Mouse (Mus musculus) adrenal gland, adult 8-10 months (tissue): ENCODE measurements at regions not wholly inside any gene's neighbourhood (a gene's known extent, or its start where the extent isn't known, plus 50 kb on each side); places are given as distances from the start of the nearest gene placed in this dataset.

Source experiments
- DNase-seq: peaks from one replicate; pipeline ENCODE4 v3.0.0; 2022

- DNase-seq = no peak
Observed at GRCm38 (mm10) chr10:99417591-99417990, 154.6 kb downstream of the Dusp6 start.

DNA sequence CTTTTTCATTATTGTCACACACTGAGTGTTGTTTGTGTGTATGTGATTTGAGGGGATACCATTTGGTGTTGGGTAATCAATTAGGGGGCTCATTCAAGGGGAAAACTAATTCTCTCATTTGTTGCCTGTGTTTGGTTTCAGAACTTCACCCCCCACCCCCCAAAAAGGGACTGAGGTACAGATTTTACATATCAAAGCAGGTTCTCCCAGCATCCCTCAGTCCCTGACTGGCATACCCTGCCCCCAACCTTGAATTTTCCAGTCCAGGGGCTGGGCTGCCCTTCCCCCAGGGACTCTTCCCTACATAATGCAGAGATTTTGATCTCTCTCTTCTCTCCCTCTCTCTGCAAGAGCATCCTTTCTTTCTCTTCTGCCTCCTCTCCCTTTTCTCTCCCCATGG is 155.5 kb downstream of the Dusp6 start:
- DNase-seq = no peak

DNA sequence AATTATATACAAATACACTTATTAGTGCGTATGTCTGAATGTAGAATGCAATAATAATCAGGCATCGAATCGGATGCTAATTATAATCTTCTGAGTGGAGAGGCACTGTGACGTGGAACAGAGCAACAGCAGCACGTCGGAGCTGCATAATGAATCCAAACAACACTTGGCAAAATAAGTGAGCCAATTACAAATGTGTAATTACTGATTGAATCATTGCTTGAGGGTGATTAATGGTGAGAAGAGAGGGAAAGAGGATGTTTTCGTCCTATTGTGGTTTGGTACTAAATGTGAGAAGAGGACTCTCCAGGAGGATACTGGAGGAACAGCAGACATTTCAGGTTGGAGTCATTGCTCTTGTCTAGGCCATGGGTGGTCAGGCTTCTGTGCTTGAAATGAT is 156.5 kb downstream of the Dusp6 start:
- no peak for DNase-seq

GRCm38 (mm10) chr10:99423406-99423805 is 160.4 kb downstream of the Dusp6 start:
- no peak for DNase-seq

- no peak for DNase-seq
Observed at GRCm38 (mm10) chr10:99425265-99425664, 162.2 kb downstream of the Dusp6 start.

- no peak for DNase-seq
Observed at GRCm38 (mm10) chr10:99430175-99430574, 167.1 kb downstream of the Dusp6 start.

GRCm38 (mm10) chr10:99430669-99431561 is 167.9 kb downstream of the Dusp6 start:
- no peak for DNase-seq

DNA sequence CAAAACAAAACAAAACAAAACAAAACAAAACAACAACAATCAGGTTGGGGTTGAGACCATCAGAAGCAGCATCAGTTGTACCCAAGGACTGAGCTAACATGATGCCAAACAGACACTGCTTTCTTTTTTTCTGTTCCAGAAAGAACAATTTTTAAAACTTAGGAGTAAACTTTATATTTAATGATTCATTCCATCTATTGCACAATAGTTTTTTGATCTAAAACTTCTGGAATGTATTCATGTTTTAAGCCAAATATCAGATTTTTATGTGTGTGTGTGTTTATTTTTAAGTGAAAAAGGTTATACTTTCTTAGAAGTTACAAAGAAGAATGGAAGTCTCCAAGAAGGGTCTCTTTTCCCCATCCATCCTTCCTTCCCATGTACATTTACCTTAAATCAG is 174.0 kb downstream of the Dusp6 start:
- DNase-seq = no peak

- DNase-seq = no peak
Observed at GRCm38 (mm10) chr10:99440169-99440568, 177.1 kb downstream of the Dusp6 start.

- peak; percentile 83 for DNase-seq
Observed at GRCm38 (mm10) chr10:99441014-99441413, 178.0 kb downstream of the Dusp6 start.

DNA sequence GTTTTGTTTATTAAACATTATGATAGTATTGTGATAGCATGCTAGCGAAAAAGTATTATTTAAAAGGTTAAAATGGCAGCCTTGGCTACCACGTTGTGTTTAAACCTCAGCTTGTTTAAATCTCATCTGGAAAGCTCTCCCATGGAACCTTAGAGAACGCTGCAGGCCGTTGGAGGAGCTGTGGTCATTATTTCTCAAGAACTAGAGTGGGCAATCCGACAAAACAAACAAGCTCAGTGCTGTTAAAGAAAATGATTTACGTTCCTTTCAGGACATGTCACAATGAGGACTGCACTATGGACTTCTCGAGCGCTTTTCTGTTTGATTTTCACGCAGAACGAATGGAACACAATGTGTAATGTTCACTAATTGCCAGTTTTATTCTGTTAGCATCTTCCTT is 178.9 kb downstream of the Dusp6 start:
- no peak for DNase-seq

DNA sequence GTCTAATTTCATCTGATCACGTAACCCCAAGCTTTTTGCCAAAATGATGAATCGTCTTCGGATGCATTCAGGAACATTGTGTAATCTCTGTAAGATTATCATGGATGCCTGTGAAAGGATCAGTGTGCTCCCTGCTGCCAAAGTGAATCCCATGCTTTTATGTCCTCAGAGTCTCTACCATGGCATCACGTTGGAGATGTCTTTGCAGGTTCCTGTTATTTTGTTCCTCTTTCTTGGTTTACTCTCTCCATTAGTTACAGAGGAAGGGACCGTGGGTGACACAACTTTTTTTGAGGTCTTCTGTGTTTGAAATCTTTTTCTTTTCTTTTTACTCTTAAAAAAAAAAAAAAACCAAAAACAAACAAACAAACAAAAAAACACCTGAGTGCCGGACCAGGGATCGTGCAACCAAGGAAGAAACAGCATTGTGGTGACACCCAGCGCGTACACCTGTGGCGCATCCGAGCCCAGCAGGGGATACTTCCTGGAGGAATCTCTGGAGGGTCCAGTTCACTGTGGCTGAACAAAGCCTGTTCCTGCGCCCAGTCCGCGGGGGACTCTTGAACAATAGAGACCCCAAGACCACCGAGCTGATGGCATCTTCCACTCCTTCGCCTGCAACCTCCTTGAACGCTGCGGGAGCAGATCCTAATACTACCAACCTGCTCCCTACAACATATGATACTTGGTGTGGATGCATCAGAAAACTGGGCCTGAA is 180.6 kb downstream of the Dusp6 start:
- DNase-seq = no peak

GRCm38 (mm10) chr10:99450714-99451625 is 187.9 kb downstream of the Dusp6 start:
- no peak for DNase-seq

GRCm38 (mm10) chr10:99451639-99452417 is 188.8 kb downstream of the Dusp6 start:
- DNase-seq = no peak

- no peak for DNase-seq
Observed at GRCm38 (mm10) chr10:99456180-99456579, 193.1 kb downstream of the Dusp6 start.

GRCm38 (mm10) chr10:99458047-99458446 is 195.0 kb downstream of the Dusp6 start:
- DNase-seq = no peak

GRCm38 (mm10) chr10:99459171-99459660 is 196.2 kb downstream of the Dusp6 start:
- no peak for DNase-seq

GRCm38 (mm10) chr10:99459823-99460361 is 196.9 kb downstream of the Dusp6 start:
- peak; percentile 28 for DNase-seq

GRCm38 (mm10) chr10:99460847-99461445 is 197.9 kb downstream of the Dusp6 start:
- peak; percentile 65 for DNase-seq

DNA sequence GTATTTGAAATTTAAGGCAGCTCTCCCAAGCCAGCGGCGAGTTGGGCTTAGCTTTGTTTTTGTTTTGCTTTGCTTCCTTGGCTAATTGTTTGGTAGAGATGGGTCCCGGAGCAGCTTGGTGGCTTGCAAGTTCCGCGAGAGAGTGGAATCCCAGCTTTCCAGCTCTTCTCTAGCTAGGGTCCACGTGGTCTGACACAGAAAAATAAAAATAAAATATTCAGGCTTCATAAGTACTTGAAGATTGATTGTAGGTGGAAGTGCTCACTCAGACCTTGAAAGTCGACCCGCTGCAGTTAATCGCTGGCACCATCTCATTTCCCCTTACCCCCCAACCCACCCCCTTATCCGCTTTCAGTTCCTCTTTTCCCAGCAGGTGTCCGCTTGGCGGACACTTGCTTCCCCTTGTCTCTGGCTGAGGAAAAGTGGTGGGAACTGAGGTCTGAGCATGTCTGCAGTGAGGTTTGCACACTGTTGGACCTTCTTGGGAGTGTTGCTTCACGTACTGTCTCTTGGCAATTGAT is 198.5 kb downstream of the Dusp6 start:
- DNase-seq = peak; percentile 27

DNA sequence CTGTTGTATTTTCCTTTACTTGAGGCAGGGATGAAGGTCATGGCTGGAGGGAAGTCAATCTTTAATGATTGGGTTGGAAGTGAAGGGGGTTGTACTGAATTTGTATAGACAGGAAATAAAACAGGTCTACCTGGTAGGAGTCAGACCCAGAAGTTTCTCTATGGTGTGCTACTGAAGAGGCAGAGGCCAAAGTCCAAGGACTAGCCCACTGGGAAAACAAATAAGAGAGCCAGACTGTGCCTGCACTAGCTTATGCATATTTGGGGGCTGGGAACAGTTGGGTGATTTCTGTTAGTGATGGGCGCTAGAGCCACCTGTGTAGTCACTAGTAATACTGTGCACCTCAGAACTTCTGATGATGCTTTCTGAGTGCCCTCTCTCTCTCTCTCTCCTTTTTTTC is 203.7 kb downstream of the Dusp6 start:
- no peak for DNase-seq
